Mouse (Mus musculus): ENCODE measurements around the gene Rnd3. TPM values are rescaled to one million over a fixed set of nuclear protein-coding genes. Genes with fewer than 3 reads are reported as not detected.

Rnd3 gene
- total and polyA plus RNA-seq, 2 experiments from 2014 or later = 41.5 to 57.9 TPM

DNA sequence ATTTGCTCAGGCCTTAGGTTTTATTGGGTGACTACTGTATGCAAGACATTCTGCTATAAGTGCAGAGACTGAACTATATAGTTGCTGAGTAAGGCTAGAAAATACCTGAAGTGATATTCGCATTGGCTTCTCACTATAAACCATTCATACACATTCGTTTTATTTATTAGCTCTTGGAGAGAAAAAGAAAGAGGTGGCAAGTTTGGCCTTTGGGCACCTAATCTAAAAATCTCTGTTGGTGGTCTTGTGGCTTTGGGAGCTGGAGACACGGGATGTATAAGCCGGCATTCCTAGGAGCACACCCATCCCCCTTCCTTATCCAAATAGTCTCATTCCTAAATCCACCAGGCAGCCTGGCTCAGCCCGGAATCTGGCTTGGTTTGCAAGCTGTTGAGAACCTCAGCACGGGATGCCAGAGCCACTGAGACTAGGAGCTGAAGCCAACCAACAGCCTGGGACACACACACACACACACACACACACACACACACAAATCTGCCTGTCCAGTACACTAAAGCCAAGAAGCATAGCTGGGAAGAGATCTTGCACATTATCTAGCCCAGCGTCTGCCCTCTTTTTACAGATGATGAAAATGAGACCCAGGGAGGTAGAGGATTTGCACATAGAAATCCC lies 3.0 kb downstream of the Rnd3 start:
- peak; percentile 31 for ATAC-seq
- Histone ChIP-seq H3K36me3 (ENCODE audit: insufficient read depth, low read length) (no peaks in the 10 kb centered on the region), H3K9ac (replicated peaks; ENCODE audit: low read length) (peak overlapping the region; percentile 84), H3K4me2 (ENCODE audit: low read depth, low read length) (peak overlapping the region; percentile 78), H3K4me1 (ENCODE audit: insufficient read depth, low read length) (0 out of 2 replicates have a peak, but pooled peaks cover 9% of the 10 kb centered on the region), H3K27ac (peak overlapping the region; percentile 90), H3K27me3 (ENCODE audit: insufficient read depth, low read length) (no peaks in the 10 kb centered on the region), H3K4me3 (ENCODE audit: low read length) (peak overlapping the region; percentile 83), H3K9me3 (ENCODE audit: low read length) (no peaks in the 10 kb centered on the region)
- DNase-seq (ENCODE audit: low spot score) = peak; percentile 83
- no peak for TF ChIP-seq CTCF (IDR thresholded peaks at IDR 0.05; ENCODE audit: low read depth)
- WGBS = 4% methylated on average over 7 of the region's 7 CpGs

GRCm38 (mm10) chr2:51144380-51145120 lies 4.4 kb downstream of the Rnd3 start:
- no peak for TF ChIP-seq CTCF (IDR thresholded peaks at IDR 0.05; ENCODE audit: low read depth)
- H3K27ac ChIP-seq = no peak overlapping the region
- DNase-seq (ENCODE audit: low spot score) (peak; percentile 50), ATAC-seq (no peak)
- H3K36me3 ChIP-seq (ENCODE audit: insufficient read depth, low read length) = no peaks in the 10 kb centered on the region
- peak overlapping the region; percentile 83 for H3K4me3 ChIP-seq (ENCODE audit: low read length)
- H3K9ac ChIP-seq (replicated peaks; ENCODE audit: low read length) = 0 out of 2 replicates have a peak overlapping the region, but pooled peaks have one; percentile 38
- no peaks in the 10 kb centered on the region for H3K27me3 ChIP-seq (ENCODE audit: insufficient read depth, low read length)
- peak overlapping the region; percentile 78 for H3K4me2 ChIP-seq (ENCODE audit: low read depth, low read length)
- H3K9me3 ChIP-seq (ENCODE audit: low read length) = no peaks in the 10 kb centered on the region
- peaks cover 11% of the 10 kb centered on the region; the same call in 1 of the 2 replicates for H3K4me1 ChIP-seq (ENCODE audit: insufficient read depth, low read length)
- WGBS = 28% methylated on average over 6 of the region's 6 CpGs

GRCm38 (mm10) chr2:51142422-51142821 lies 6.5 kb downstream of the Rnd3 start:
- DNase-seq (ENCODE audit: low spot score) (peak; percentile 33), ATAC-seq (no peak)
- H3K4me3 ChIP-seq (ENCODE audit: low read length) = no peak overlapping the region
- no peak overlapping the region for H3K9ac ChIP-seq (replicated peaks; ENCODE audit: low read length)
- no peak overlapping the region for H3K27ac ChIP-seq
- no peaks in the 10 kb centered on the region for H3K36me3 ChIP-seq (ENCODE audit: insufficient read depth, low read length)
- H3K9me3 ChIP-seq (ENCODE audit: low read length) = no peaks in the 10 kb centered on the region
- peaks cover 15% of the 10 kb centered on the region; the same call in 1 of the 2 replicates for H3K4me1 ChIP-seq (ENCODE audit: insufficient read depth, low read length)
- TF ChIP-seq CTCF (IDR thresholded peaks at IDR 0.05; ENCODE audit: low read depth) = no peak
- 32% methylated on average over 1 of the region's 1 CpGs for WGBS
- peak overlapping the region; percentile 51 for H3K4me2 ChIP-seq (ENCODE audit: low read depth, low read length)
- no peaks in the 10 kb centered on the region for H3K27me3 ChIP-seq (ENCODE audit: insufficient read depth, low read length)

- H3K4me3 ChIP-seq (ENCODE audit: low read length) = peak overlapping the region; percentile 24; the same call in 1 of the 2 replicates
- H3K36me3 ChIP-seq (ENCODE audit: insufficient read depth, low read length) = no peaks in the 10 kb centered on the region
- no peak for TF ChIP-seq CTCF (IDR thresholded peaks at IDR 0.05; ENCODE audit: low read depth)
- peaks cover 15% of the 10 kb centered on the region; the same call in 1 of the 2 replicates for H3K4me1 ChIP-seq (ENCODE audit: insufficient read depth, low read length)
- DNase-seq (ENCODE audit: low spot score) (no peak), ATAC-seq (no peak)
- no peaks in the 10 kb centered on the region for H3K27me3 ChIP-seq (ENCODE audit: insufficient read depth, low read length)
- peak overlapping the region; percentile 51 for H3K4me2 ChIP-seq (ENCODE audit: low read depth, low read length)
- 46% methylated on average over 3 of the region's 3 CpGs for WGBS
- H3K27ac ChIP-seq = no peak overlapping the region
- no peaks in the 10 kb centered on the region for H3K9me3 ChIP-seq (ENCODE audit: low read length)
- H3K9ac ChIP-seq (replicated peaks; ENCODE audit: low read length) = no peak overlapping the region
These were observed 7.6 kb downstream of the Rnd3 start for GRCm38 (mm10) chr2:51141345-51141744.

GRCm38 (mm10) chr2:51140486-51140885 lies 8.4 kb downstream of the Rnd3 start:
- no peak for ATAC-seq
- Histone ChIP-seq H3K9me3 (ENCODE audit: low read length) (no peaks in the 10 kb centered on the region), H3K9ac (replicated peaks; ENCODE audit: low read length) (peak overlapping the region; percentile 22; the same call in 1 of the 2 replicates), H3K4me2 (ENCODE audit: low read depth, low read length) (peak overlapping the region; percentile 51), H3K4me3 (ENCODE audit: low read length) (peak overlapping the region; percentile 24), H3K27me3 (ENCODE audit: insufficient read depth, low read length) (no peaks in the 10 kb centered on the region), H3K27ac (peak overlapping the region; percentile 22; the same call in 1 of the 2 replicates), H3K36me3 (ENCODE audit: insufficient read depth, low read length) (no peaks in the 10 kb centered on the region), H3K4me1 (ENCODE audit: insufficient read depth, low read length) (peaks cover 15% of the 10 kb centered on the region; the same call in 1 of the 2 replicates)
- TF ChIP-seq CTCF (IDR thresholded peaks at IDR 0.05; ENCODE audit: low read depth) = no peak
- 7% methylated on average over 8 of the region's 8 CpGs for WGBS
- peak; percentile 16 for DNase-seq (ENCODE audit: low spot score)

DNA sequence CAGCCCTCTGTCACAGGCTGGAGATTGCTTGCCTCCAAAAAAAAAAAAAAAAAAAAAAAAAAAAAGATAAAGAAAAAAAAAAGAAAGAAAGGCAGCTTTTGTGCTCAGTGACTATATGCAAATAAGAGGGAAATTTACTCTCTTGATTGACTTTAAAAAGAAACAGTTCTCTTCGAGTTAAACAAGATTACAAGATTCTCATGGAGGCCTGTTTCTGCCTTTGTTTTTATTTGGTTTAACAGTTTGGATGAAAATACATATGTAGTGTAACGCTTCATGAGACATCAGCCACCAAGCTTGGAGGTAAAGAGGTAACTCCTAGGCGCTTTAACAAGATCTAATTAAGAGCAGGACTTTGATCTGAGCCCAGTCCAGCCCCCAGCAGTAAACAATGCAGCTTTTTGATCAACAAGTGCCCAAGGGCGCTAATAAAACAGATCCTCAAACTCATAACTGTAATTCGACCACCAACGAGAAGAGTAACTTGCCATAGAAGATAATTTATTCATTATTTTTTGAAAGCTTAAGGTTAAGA lies 8.9 kb downstream of the Rnd3 start:
- TF ChIP-seq CTCF (IDR thresholded peaks at IDR 0.05; ENCODE audit: low read depth) = no peak
- ATAC-seq = no peak
- H3K27me3 ChIP-seq (ENCODE audit: insufficient read depth, low read length) = no peaks in the 10 kb centered on the region
- no peak for DNase-seq (ENCODE audit: low spot score)
- WGBS = 15% methylated on average over 6 of the region's 6 CpGs
- H3K4me1 ChIP-seq (ENCODE audit: insufficient read depth, low read length) = peaks cover 15% of the 10 kb centered on the region; the same call in 1 of the 2 replicates
- peaks cover 2% of the 10 kb centered on the region; the same call in 1 of the 2 replicates for H3K36me3 ChIP-seq (ENCODE audit: insufficient read depth, low read length)
- H3K27ac ChIP-seq = 0 out of 2 replicates have a peak overlapping the region, but pooled peaks have one; percentile 32
- H3K9me3 ChIP-seq (ENCODE audit: low read length) = no peaks in the 10 kb centered on the region
- no peak overlapping the region for H3K4me3 ChIP-seq (ENCODE audit: low read length)
- H3K9ac ChIP-seq (replicated peaks; ENCODE audit: low read length) = no peak overlapping the region
- H3K4me2 ChIP-seq (ENCODE audit: low read depth, low read length) = peak overlapping the region; percentile 51

Measured in hindbrain, postnatal 0 days (tissue).